8 mouse cellular contexts compared by ENCODE assay signal in genomic region chr7:44866276-44867009, GRCm38 (mm10). TPM values are rescaled to one million over a fixed set of nuclear protein-coding genes. Genes with fewer than 3 reads are reported as not detected.
DNase-seq lines count a peak whose midpoint lies in the region; ATAC-seq lines count a peak whose summit lies in the region.

No protein-coding gene starts in this region.

- peaks cover 50% of the 10 kb centered on the region for H3K4me1 ChIP-seq in forebrain, embryonic 15.5 days
- H3K4me1 ChIP-seq in hindbrain, embryonic 12.5 days = peaks cover 52% of the 10 kb centered on the region
- H3K4me1 ChIP-seq in limb, embryonic 15.5 days = peaks cover 65% of the 10 kb centered on the region
- H3K4me1 ChIP-seq in midbrain, embryonic 13.5 days (replicated peaks) = peaks cover 57% of the 10 kb centered on the region

- no peak for ATAC-seq in forebrain, embryonic 15.5 days (replicated peaks)
- no peak for ATAC-seq in hindbrain, embryonic 12.5 days (ENCODE audit: low FRiP score)
- ATAC-seq in limb, embryonic 15.5 days (ENCODE audit: insufficient number of reproducible peaks, low FRiP score, low TSS enrichment, low read depth) = no peak
- ATAC-seq in midbrain, embryonic 13.5 days = no peak
- ATAC-seq in activated CD4-positive, CD25-positive, alpha-beta regulatory T cell, adult 4 months = no peak

- peaks cover 43% of the 10 kb centered on the region for H3K36me3 ChIP-seq in forebrain, embryonic 15.5 days
- H3K36me3 ChIP-seq in hindbrain, embryonic 12.5 days = peaks cover 56% of the 10 kb centered on the region
- H3K36me3 ChIP-seq in limb, embryonic 15.5 days = peaks cover 49% of the 10 kb centered on the region
- peaks cover 56% of the 10 kb centered on the region for H3K36me3 ChIP-seq in midbrain, embryonic 13.5 days

- no peaks in the 10 kb centered on the region for H3K27me3 ChIP-seq in forebrain, embryonic 15.5 days
- H3K27me3 ChIP-seq in hindbrain, embryonic 12.5 days = no peaks in the 10 kb centered on the region
- H3K27me3 ChIP-seq in limb, embryonic 15.5 days = no peaks in the 10 kb centered on the region
- no peaks in the 10 kb centered on the region for H3K27me3 ChIP-seq in midbrain, embryonic 13.5 days

- WGBS in forebrain, embryonic 15.5 days = 52% methylated on average over 15 of the region's 15 CpGs
- 64% methylated on average over 15 of the region's 15 CpGs for WGBS in hindbrain, embryonic 12.5 days
- WGBS in limb, embryonic 15.5 days = 40% methylated on average over 15 of the region's 15 CpGs
- WGBS in midbrain, embryonic 13.5 days = 62% methylated on average over 15 of the region's 15 CpGs

- H3K4me3 ChIP-seq in forebrain, embryonic 15.5 days = peak overlapping the region; percentile 82
- H3K4me3 ChIP-seq in hindbrain, embryonic 12.5 days = peak overlapping the region; percentile 2
- H3K4me3 ChIP-seq in limb, embryonic 15.5 days = peak overlapping the region; percentile 97
- peak overlapping the region; percentile 85 for H3K4me3 ChIP-seq in midbrain, embryonic 13.5 days (replicated peaks)

- H3K4me2 ChIP-seq in forebrain, embryonic 15.5 days (replicated peaks) = peak overlapping the region; percentile 73
- peak overlapping the region; percentile 98 for H3K4me2 ChIP-seq in hindbrain, embryonic 12.5 days (replicated peaks)
- peak overlapping the region; percentile 75 for H3K4me2 ChIP-seq in limb, embryonic 15.5 days
- peak overlapping the region; percentile 96 for H3K4me2 ChIP-seq in midbrain, embryonic 13.5 days (replicated peaks)

- H3K27ac ChIP-seq in forebrain, embryonic 15.5 days (replicated peaks) = peak overlapping the region; percentile 13
- no peak overlapping the region for H3K27ac ChIP-seq in hindbrain, embryonic 12.5 days
- H3K27ac ChIP-seq in limb, embryonic 15.5 days = peak overlapping the region; percentile 74
- peak overlapping the region; percentile 25 for H3K27ac ChIP-seq in midbrain, embryonic 13.5 days

- H3K9ac ChIP-seq in forebrain, embryonic 15.5 days (replicated peaks) = peak overlapping the region; percentile 96
- peak overlapping the region; percentile 99 for H3K9ac ChIP-seq in hindbrain, embryonic 12.5 days
- H3K9ac ChIP-seq in limb, embryonic 15.5 days = peak overlapping the region; percentile 26; the same call in 1 of the 2 replicates
- peak overlapping the region; percentile 99 for H3K9ac ChIP-seq in midbrain, embryonic 13.5 days (replicated peaks)

- no peaks in the 10 kb centered on the region for H3K9me3 ChIP-seq in forebrain, embryonic 15.5 days
- H3K9me3 ChIP-seq in hindbrain, embryonic 12.5 days (replicated peaks) = no peaks in the 10 kb centered on the region
- H3K9me3 ChIP-seq in limb, embryonic 15.5 days = no peaks in the 10 kb centered on the region
- H3K9me3 ChIP-seq in midbrain, embryonic 13.5 days = no peaks in the 10 kb centered on the region

- DNase-seq in urinary bladder, postnatal 14 days (ENCODE audit: low spot score) = peak; percentile 74
- no peak for DNase-seq in urinary bladder, adult 2 months (ENCODE audit: low spot score)
- no peak for DNase-seq in thymus, postnatal 25 days

RNA-seq across cellular contexts. Expression of gene Ptov1, which starts 3.1 kb away (rescaled TPM):
- polyA plus RNA-seq in urinary bladder, adult 2 months (2012; rRNA removed) = 176 and 195 TPM in 2 replicates
- polyA plus RNA-seq in forebrain, embryonic 15.5 days (2015; fragmentation: Nextera tagmentation; extraction: Ambion mirVana) = 583 and 618 TPM in 2 replicates
- 606 and 662 TPM in 2 replicates for polyA plus RNA-seq in hindbrain, embryonic 12.5 days (2016; fragmentation: Nextera tagmentation; extraction: Ambion mirVana)
- polyA plus RNA-seq in limb, embryonic 15.5 days (2015; fragmentation: Nextera tagmentation; extraction: Ambion mirVana) = 286 and 373 TPM in 2 replicates
- polyA plus RNA-seq in midbrain, embryonic 13.5 days (2015; fragmentation: Nextera tagmentation; extraction: Ambion mirVana) = 524 and 584 TPM in 2 replicates
- 1 to 10 TPM; 1.3 to 2.3 TPM for polyA plus RNA-seq in activated CD4-positive, CD25-positive, alpha-beta regulatory T cell, adult 4 months (2017; shearing (Covaris generic))

RNA-seq across cellular contexts. Expression of gene Pnkp, which starts 9.5 kb away (rescaled TPM):
- polyA plus RNA-seq in urinary bladder, adult 2 months (2012; rRNA removed) = 23.4 and 24.1 TPM in 2 replicates
- 32.1 and 35.3 TPM in 2 replicates for polyA plus RNA-seq in forebrain, embryonic 15.5 days (2015; fragmentation: Nextera tagmentation; extraction: Ambion mirVana)
- polyA plus RNA-seq in hindbrain, embryonic 12.5 days (2016; fragmentation: Nextera tagmentation; extraction: Ambion mirVana) = 34.7 and 35.1 TPM in 2 replicates
- 29.7 and 29.8 TPM in 2 replicates for polyA plus RNA-seq in limb, embryonic 15.5 days (2015; fragmentation: Nextera tagmentation; extraction: Ambion mirVana)
- 32.3 and 38.5 TPM in 2 replicates for polyA plus RNA-seq in midbrain, embryonic 13.5 days (2015; fragmentation: Nextera tagmentation; extraction: Ambion mirVana)
- polyA plus RNA-seq in activated CD4-positive, CD25-positive, alpha-beta regulatory T cell, adult 4 months (2017; shearing (Covaris generic)) = 10 to 100 TPM; 41.4 to 48.8 TPM

RNA-seq across cellular contexts. Expression of gene Tbc1d17, which starts 17.6 kb away (rescaled TPM):
- polyA plus RNA-seq in urinary bladder, adult 2 months (2012; rRNA removed) = 67.3 and 68.9 TPM in 2 replicates
- polyA plus RNA-seq in forebrain, embryonic 15.5 days (2015; fragmentation: Nextera tagmentation; extraction: Ambion mirVana) = 119 and 120 TPM in 2 replicates
- polyA plus RNA-seq in hindbrain, embryonic 12.5 days (2016; fragmentation: Nextera tagmentation; extraction: Ambion mirVana) = 103 and 110 TPM in 2 replicates
- 82.6 and 89.6 TPM in 2 replicates for polyA plus RNA-seq in limb, embryonic 15.5 days (2015; fragmentation: Nextera tagmentation; extraction: Ambion mirVana)
- 109 and 110 TPM in 2 replicates for polyA plus RNA-seq in midbrain, embryonic 13.5 days (2015; fragmentation: Nextera tagmentation; extraction: Ambion mirVana)
- 10 to 100 TPM; 41.0 to 63.7 TPM for polyA plus RNA-seq in activated CD4-positive, CD25-positive, alpha-beta regulatory T cell, adult 4 months (2017; shearing (Covaris generic))

RNA-seq across cellular contexts. Expression of gene Akt1s1, which starts 17.7 kb away (rescaled TPM):
- polyA plus RNA-seq in urinary bladder, adult 2 months (2012; rRNA removed) = 93.8 and 99.5 TPM in 2 replicates
- polyA plus RNA-seq in forebrain, embryonic 15.5 days (2015; fragmentation: Nextera tagmentation; extraction: Ambion mirVana) = 118 and 120 TPM in 2 replicates
- 99.3 and 101 TPM in 2 replicates for polyA plus RNA-seq in hindbrain, embryonic 12.5 days (2016; fragmentation: Nextera tagmentation; extraction: Ambion mirVana)
- 118 and 124 TPM in 2 replicates for polyA plus RNA-seq in limb, embryonic 15.5 days (2015; fragmentation: Nextera tagmentation; extraction: Ambion mirVana)
- polyA plus RNA-seq in midbrain, embryonic 13.5 days (2015; fragmentation: Nextera tagmentation; extraction: Ambion mirVana) = 78.9 and 88.2 TPM in 2 replicates
- 1 to 10 TPM; 3.0 to 4.7 TPM for polyA plus RNA-seq in activated CD4-positive, CD25-positive, alpha-beta regulatory T cell, adult 4 months (2017; shearing (Covaris generic))

RNA-seq across cellular contexts. Expression of gene Med25, which starts 26.1 kb away (rescaled TPM):
- 57.8 and 66.1 TPM in 2 replicates for polyA plus RNA-seq in urinary bladder, adult 2 months (2012; rRNA removed)
- 164 and 166 TPM in 2 replicates for polyA plus RNA-seq in forebrain, embryonic 15.5 days (2015; fragmentation: Nextera tagmentation; extraction: Ambion mirVana)
- 153 and 155 TPM in 2 replicates for polyA plus RNA-seq in hindbrain, embryonic 12.5 days (2016; fragmentation: Nextera tagmentation; extraction: Ambion mirVana)
- 103 and 109 TPM in 2 replicates for polyA plus RNA-seq in limb, embryonic 15.5 days (2015; fragmentation: Nextera tagmentation; extraction: Ambion mirVana)
- polyA plus RNA-seq in midbrain, embryonic 13.5 days (2015; fragmentation: Nextera tagmentation; extraction: Ambion mirVana) = 151 and 162 TPM in 2 replicates
- polyA plus RNA-seq in activated CD4-positive, CD25-positive, alpha-beta regulatory T cell, adult 4 months (2017; shearing (Covaris generic)) = 10 to 100 TPM; 12.2 to 20.1 TPM

Comparison
In these comparisons a context has a peak if more than half of its experiments do, and no peak if none do; other contexts are left out.
1. H3K4me3 ChIP-seq: peak in every context shown above with its lines; median percentile 97 in limb, embryonic 15.5 days; 85 in midbrain, embryonic 13.5 days; 82 in forebrain, embryonic 15.5 days; 2 in hindbrain, embryonic 12.5 days.
2. H3K9ac ChIP-seq: peak in every context shown above with its lines; median percentile 99 in hindbrain, embryonic 12.5 days; 99 in midbrain, embryonic 13.5 days; 96 in forebrain, embryonic 15.5 days; 26 in limb, embryonic 15.5 days.
3. RNA of gene Ptov1, which starts 3.1 kb away (polyA plus RNA-seq): 606 to 662 TPM in hindbrain, embryonic 12.5 days, 583 to 618 TPM in forebrain, embryonic 15.5 days, 524 to 584 TPM in midbrain, embryonic 13.5 days, 286 to 373 TPM in limb, embryonic 15.5 days and 176 to 195 TPM in urinary bladder, adult 2 months; 1.3 to 2.3 TPM in activated CD4-positive, CD25-positive, alpha-beta regulatory T cell, adult 4 months; every median in the first group is over 10 times any median in the second.
4. Peak in every context shown above with its lines, with median percentiles within 50 percentile points of each other: H3K4me2 ChIP-seq.